Mouse (Mus musculus): ENCODE results near the gene S100a7a. TPM values are rescaled to one million over a fixed set of nuclear protein-coding genes. Genes with fewer than 3 reads are reported as not detected.
A peak's percentile ranks its signal among the peaks of the same experiment; 100 is the strongest.

The S100a7a gene
- polyA plus RNA-seq, 1 experiment, result 0.08 TPM

DNA sequence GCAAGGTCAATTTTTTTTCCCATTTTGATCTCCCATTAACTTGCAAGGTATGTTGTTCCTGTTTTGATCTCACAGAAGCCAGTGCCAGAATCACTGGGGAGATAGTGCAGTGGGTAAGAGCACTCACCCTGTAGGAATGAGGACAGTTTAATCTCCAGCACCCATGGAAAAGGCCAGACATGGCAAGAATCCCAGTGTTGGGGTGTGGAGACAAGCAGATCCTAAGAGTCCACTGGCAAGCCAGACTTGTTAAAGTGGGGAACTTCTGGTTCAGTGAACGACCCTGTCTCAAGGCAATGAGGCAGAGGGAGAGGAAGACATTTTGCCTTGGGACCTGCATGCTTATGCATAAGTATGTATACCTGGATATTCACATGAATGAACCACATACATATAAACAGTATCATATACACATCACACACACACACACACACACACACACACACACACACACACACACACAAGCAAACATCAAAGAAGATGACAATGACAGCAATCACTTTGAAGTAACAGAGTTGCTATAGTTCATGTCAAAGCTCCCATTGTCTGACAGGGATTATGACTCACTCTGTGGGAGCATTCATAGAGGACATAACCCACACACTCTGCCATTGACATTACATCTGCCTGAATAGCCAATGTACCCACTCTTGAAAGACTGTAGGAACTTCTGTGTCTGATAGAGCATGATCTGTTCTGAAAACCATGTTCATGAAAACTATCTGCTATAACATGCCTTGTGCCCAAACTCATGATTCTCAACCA, 15.1 kb upstream of the S100a7a start:
- Histone ChIP-seq H3K4me3 (ENCODE audit: extremely low read depth, insufficient read depth, insufficient read length) (no peak overlapping the region), H3K27ac (ENCODE audit: insufficient read depth, low read length) (no peak overlapping the region), H3K27me3 (ENCODE audit: control insufficient read depth, insufficient read depth, low read length) (no peaks in the 10 kb centered on the region), H3K4me1 (ENCODE audit: control insufficient read depth, insufficient read depth, insufficient read length) (no peaks in the 10 kb centered on the region), H3K36me3 (ENCODE audit: control insufficient read depth, insufficient read depth, low read length) (no peaks in the 10 kb centered on the region)
- WGBS, result 50% methylated on average over 1 of the region's 1 CpGs
- TF ChIP-seq POLR2A (IDR thresholded peaks at IDR 0.05; ENCODE audit: low read depth, low read length), result no peak
- TF ChIP-seq CTCF (IDR thresholded peaks at IDR 0.05; ENCODE audit: extremely low read depth, insufficient read depth, insufficient read length, insufficient replicate concordance), result no peak
- no peak for DNase-seq (ENCODE audit: low read depth in 1 of 2, low spot score in 2 of 2)

- no peaks in the 10 kb centered on the region for H3K4me1 ChIP-seq (ENCODE audit: control insufficient read depth, insufficient read depth, insufficient read length)
- H3K4me3 ChIP-seq (ENCODE audit: extremely low read depth, insufficient read depth, insufficient read length), result no peak overlapping the region
- H3K27ac ChIP-seq (ENCODE audit: insufficient read depth, low read length), result no peak overlapping the region
- no peaks in the 10 kb centered on the region for H3K27me3 ChIP-seq (ENCODE audit: control insufficient read depth, insufficient read depth, low read length)
- peak in 1 of 2 experiments; percentile 61 for DNase-seq (ENCODE audit: low read depth in 1 of 2, low spot score in 2 of 2)
- no peaks in the 10 kb centered on the region for H3K36me3 ChIP-seq (ENCODE audit: control insufficient read depth, insufficient read depth, low read length)
- 49% methylated on average over 7 of the region's 7 CpGs for WGBS
- TF ChIP-seq POLR2A (IDR thresholded peaks at IDR 0.05; ENCODE audit: low read depth, low read length) (no peak), CTCF (IDR thresholded peaks at IDR 0.05; ENCODE audit: extremely low read depth, insufficient read depth, insufficient read length, insufficient replicate concordance) (peak; percentile 52; the same call in 1 of the 2 replicates)
Measured at GRCm38 (mm10) chr3:90639511-90640154, 14.2 kb upstream of the S100a7a start.

- no peak overlapping the region for H3K4me3 ChIP-seq (ENCODE audit: extremely low read depth, insufficient read depth, insufficient read length)
- H3K36me3 ChIP-seq (ENCODE audit: control insufficient read depth, insufficient read depth, low read length), result no peaks in the 10 kb centered on the region
- TF ChIP-seq CTCF (IDR thresholded peaks at IDR 0.05; ENCODE audit: extremely low read depth, insufficient read depth, insufficient read length, insufficient replicate concordance) (no peak), POLR2A (IDR thresholded peaks at IDR 0.05; ENCODE audit: low read depth, low read length) (no peak)
- DNase-seq (ENCODE audit: low read depth in 1 of 2, low spot score in 2 of 2), result no peak
- WGBS, result 75% methylated on average over 7 of the region's 7 CpGs
- H3K27ac ChIP-seq (ENCODE audit: insufficient read depth, low read length), result no peak overlapping the region
- no peaks in the 10 kb centered on the region for H3K4me1 ChIP-seq (ENCODE audit: control insufficient read depth, insufficient read depth, insufficient read length)
- H3K27me3 ChIP-seq (ENCODE audit: control insufficient read depth, insufficient read depth, low read length), result no peaks in the 10 kb centered on the region
Measured at GRCm38 (mm10) chr3:90640981-90641380, 12.8 kb upstream of the S100a7a start.

DNA sequence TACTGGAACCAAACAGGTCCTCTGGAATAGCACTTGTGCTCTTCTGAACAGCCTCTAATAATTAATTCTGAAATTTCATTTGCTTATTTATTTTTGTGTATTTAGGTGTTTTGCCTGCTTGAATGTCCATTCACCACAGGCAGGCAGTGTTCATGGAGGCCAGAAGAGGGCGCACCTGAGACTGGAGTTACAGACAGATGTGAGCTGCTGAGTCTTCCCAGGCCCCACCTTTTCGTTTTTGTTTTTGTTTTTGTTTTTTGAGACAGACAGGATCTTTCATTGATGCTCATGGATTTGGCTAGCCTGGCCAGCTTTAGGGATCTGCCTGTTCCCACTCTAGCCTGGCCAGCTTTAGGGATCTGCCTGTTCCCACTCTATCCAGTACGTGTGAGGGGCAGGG, 9.6 kb upstream of the S100a7a start:
- no peaks in the 10 kb centered on the region for H3K36me3 ChIP-seq (ENCODE audit: control insufficient read depth, insufficient read depth, low read length)
- peak in 1 of 2 experiments; percentile 46 for DNase-seq (ENCODE audit: low read depth in 1 of 2, low spot score in 2 of 2)
- 44% methylated on average over 3 of the region's 3 CpGs for WGBS
- no peaks in the 10 kb centered on the region for H3K27me3 ChIP-seq (ENCODE audit: control insufficient read depth, insufficient read depth, low read length)
- H3K27ac ChIP-seq (ENCODE audit: insufficient read depth, low read length), result no peak overlapping the region
- TF ChIP-seq POLR2A (IDR thresholded peaks at IDR 0.05; ENCODE audit: low read depth, low read length) (no peak), CTCF (IDR thresholded peaks at IDR 0.05; ENCODE audit: extremely low read depth, insufficient read depth, insufficient read length, insufficient replicate concordance) (peak; percentile 63; the same call in 1 of the 2 replicates)
- no peak overlapping the region for H3K4me3 ChIP-seq (ENCODE audit: extremely low read depth, insufficient read depth, insufficient read length)
- no peaks in the 10 kb centered on the region for H3K4me1 ChIP-seq (ENCODE audit: control insufficient read depth, insufficient read depth, insufficient read length)

GRCm38 (mm10) chr3:90647291-90647690, 6.5 kb upstream of the S100a7a start:
- no peak overlapping the region for H3K4me3 ChIP-seq (ENCODE audit: extremely low read depth, insufficient read depth, insufficient read length)
- no peak overlapping the region for H3K27ac ChIP-seq (ENCODE audit: insufficient read depth, low read length)
- DNase-seq (ENCODE audit: low read depth in 1 of 2, low spot score in 2 of 2), result no peak
- WGBS, result 90% methylated on average over 1 of the region's 1 CpGs
- no peaks in the 10 kb centered on the region for H3K4me1 ChIP-seq (ENCODE audit: control insufficient read depth, insufficient read depth, insufficient read length)
- H3K27me3 ChIP-seq (ENCODE audit: control insufficient read depth, insufficient read depth, low read length), result no peaks in the 10 kb centered on the region
- no peak for TF ChIP-seq CTCF (IDR thresholded peaks at IDR 0.05; ENCODE audit: extremely low read depth, insufficient read depth, insufficient read length, insufficient replicate concordance)
- no peak for TF ChIP-seq POLR2A (IDR thresholded peaks at IDR 0.05; ENCODE audit: low read depth, low read length)
- no peaks in the 10 kb centered on the region for H3K36me3 ChIP-seq (ENCODE audit: control insufficient read depth, insufficient read depth, low read length)

DNA sequence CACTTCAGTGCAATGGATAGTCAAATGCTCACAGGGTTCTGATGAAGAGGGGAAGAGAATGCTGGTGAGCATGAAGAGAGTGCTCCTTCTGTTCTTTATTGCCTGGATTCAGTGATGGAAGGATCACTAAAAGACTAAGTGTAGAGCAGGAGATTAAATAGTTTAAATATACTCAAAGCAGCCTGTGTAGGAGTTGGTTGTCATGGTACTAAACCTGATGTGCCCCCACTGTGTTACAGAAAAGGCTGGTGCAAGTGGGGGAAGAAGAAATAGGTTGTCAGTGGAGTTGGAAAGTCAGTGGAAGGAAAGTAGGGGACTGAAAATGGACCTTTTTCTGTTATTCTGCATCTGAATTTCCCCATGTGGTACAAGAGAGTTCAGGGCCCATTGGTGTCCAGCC, 4.8 kb upstream of the S100a7a start:
- no peaks in the 10 kb centered on the region for H3K27me3 ChIP-seq (ENCODE audit: control insufficient read depth, insufficient read depth, low read length)
- no peak overlapping the region for H3K27ac ChIP-seq (ENCODE audit: insufficient read depth, low read length)
- no peak for DNase-seq (ENCODE audit: low read depth in 1 of 2, low spot score in 2 of 2)
- H3K4me1 ChIP-seq (ENCODE audit: control insufficient read depth, insufficient read depth, insufficient read length), result no peaks in the 10 kb centered on the region
- TF ChIP-seq POLR2A (IDR thresholded peaks at IDR 0.05; ENCODE audit: low read depth, low read length) (no peak), CTCF (IDR thresholded peaks at IDR 0.05; ENCODE audit: extremely low read depth, insufficient read depth, insufficient read length, insufficient replicate concordance) (no peak)
- no peak overlapping the region for H3K4me3 ChIP-seq (ENCODE audit: extremely low read depth, insufficient read depth, insufficient read length)
- no peaks in the 10 kb centered on the region for H3K36me3 ChIP-seq (ENCODE audit: control insufficient read depth, insufficient read depth, low read length)

- 90% methylated on average over 2 of the region's 2 CpGs for WGBS
- Histone ChIP-seq H3K36me3 (ENCODE audit: control insufficient read depth, insufficient read depth, low read length) (no peaks in the 10 kb centered on the region), H3K27me3 (ENCODE audit: control insufficient read depth, insufficient read depth, low read length) (no peaks in the 10 kb centered on the region), H3K27ac (ENCODE audit: insufficient read depth, low read length) (no peak overlapping the region), H3K4me1 (ENCODE audit: control insufficient read depth, insufficient read depth, insufficient read length) (no peaks in the 10 kb centered on the region), H3K4me3 (ENCODE audit: extremely low read depth, insufficient read depth, insufficient read length) (no peak overlapping the region)
- TF ChIP-seq CTCF (IDR thresholded peaks at IDR 0.05; ENCODE audit: extremely low read depth, insufficient read depth, insufficient read length, insufficient replicate concordance) (no peak), POLR2A (IDR thresholded peaks at IDR 0.05; ENCODE audit: low read depth, low read length) (no peak)
- DNase-seq (ENCODE audit: low read depth in 1 of 2, low spot score in 2 of 2), result no peak
Measured at GRCm38 (mm10) chr3:90649832-90650231, 4.0 kb upstream of the S100a7a start.

All from spleen, adult 2 months (tissue).